Mouse (Mus musculus) olfactory bulb, adult 2 months (tissue): ENCODE measurements around the gene Mmp11.

Source experiments
- CTCF ChIP-seq: fragments of 200-500 bp; IDR thresholded peaks from 2 replicates; pipeline ENCODE4 v1.5.1; 2012; ENCODE audit warnings: low read depth, mild to moderate bottlenecking, low read length, moderate library complexity; ENCODE audit not compliant: insufficient read depth
- POLR2A ChIP-seq: fragments of 200-500 bp; IDR thresholded peaks from 2 replicates; pipeline ENCODE4 v1.6.1; 2012; ENCODE audit warnings: mild to moderate bottlenecking, low read depth, low read length, moderate library complexity; ENCODE audit not compliant: insufficient read depth

DNA sequence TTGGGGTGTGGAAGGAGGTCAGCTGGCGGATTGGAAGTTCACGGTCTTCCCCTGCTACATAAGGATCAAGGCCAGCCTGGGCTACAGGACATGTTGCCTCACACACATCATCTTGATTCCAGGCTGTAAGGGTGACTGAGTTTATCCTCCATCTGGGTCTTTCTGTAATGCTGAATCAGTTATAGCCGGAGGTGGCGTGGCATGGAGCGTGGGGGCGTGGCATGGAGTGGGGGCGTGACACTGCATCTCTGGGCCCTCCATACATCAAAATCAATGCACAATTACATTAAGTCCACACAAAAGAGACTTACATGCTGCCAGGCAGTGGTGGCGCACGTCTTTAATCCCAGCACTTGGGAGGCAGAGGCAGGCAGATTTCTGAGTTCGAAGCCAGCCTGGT lies 55.9 kb downstream of the Mmp11 start:
- no peak for TF ChIP-seq CTCF
- TF ChIP-seq POLR2A: no peak
